Mouse (Mus musculus): Measurements from ENCODE around the gene Ucp2. TPM values are rescaled to one million over a fixed set of nuclear protein-coding genes. Genes with fewer than 3 reads are reported as not detected.
A peak's percentile ranks its signal among the peaks of the same experiment; 100 is the strongest.

Gene Ucp2
- polyA plus RNA-seq, 2 experiments = 329 to 556 TPM

- DNase-seq (ENCODE audit: low read depth in 3 of 3, low spot score in 3 of 3) (peak; percentile 68 to 79 (median 70)), ATAC-seq (ENCODE audit: insufficient read depth) (peak; percentile 89)
- WGBS (ENCODE audit: insufficient replicate concordance) = 24% methylated on average over 1 of the region's 1 CpGs
These were observed 35.0 kb upstream of the Ucp2 start for GRCm38 (mm10) chr7:100458153-100458552.

DNA sequence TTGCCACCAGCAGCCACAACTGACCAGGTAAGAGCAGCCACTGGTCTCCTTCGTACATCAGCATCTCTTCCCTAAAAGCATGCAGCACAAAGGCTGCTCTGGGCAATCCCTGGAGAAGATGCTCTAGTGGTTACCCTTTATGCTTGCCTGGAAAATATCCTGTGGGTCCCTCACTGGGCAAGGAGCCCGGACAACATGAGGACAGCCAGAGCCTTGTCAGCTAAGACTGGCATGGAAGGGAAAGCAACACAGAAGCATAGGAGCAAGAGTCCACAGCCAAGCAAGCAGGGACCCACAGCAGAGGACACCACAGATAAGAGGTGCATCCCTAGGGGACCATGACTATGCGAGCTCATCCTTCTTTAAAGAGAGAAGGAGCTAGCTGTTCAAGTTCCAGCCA lies 33.3 kb upstream of the Ucp2 start:
- no peak for ATAC-seq (ENCODE audit: insufficient read depth)
- H3K9me3 ChIP-seq (ENCODE audit: control insufficient read depth, low read length) = no peaks in the 10 kb centered on the region
- no peak overlapping the region for H3K4me3 ChIP-seq (ENCODE audit: insufficient read depth in 1 of 2, low read depth in 2 of 2, low read length in 2 of 2)
- DNase-seq (ENCODE audit: low read depth in 3 of 3, low spot score in 3 of 3) = no peak
- WGBS (ENCODE audit: insufficient replicate concordance) = 83% methylated on average over 3 of the region's 3 CpGs
- peak overlapping the region; percentile 36; the same call in 1 of the 2 replicates for H3K9ac ChIP-seq (replicated peaks)
- H3K4me2 ChIP-seq (ENCODE audit: low read depth) = no peak overlapping the region
- H3K27ac ChIP-seq = peak overlapping the region; percentile 100
- peaks cover 60 to 71% of the 10 kb centered on the region in 2 experiments for H3K4me1 ChIP-seq (replicated peaks; ENCODE audit: control insufficient read depth in 2 of 2, insufficient read depth in 2 of 2, low read length in 1 of 2)
- TF ChIP-seq EP300 (IDR thresholded peaks at IDR 0.05; ENCODE audit: low read depth) = no peak
- no peak for TF ChIP-seq CTCF (IDR thresholded peaks at IDR 0.05; ENCODE audit: low read depth)
- H3K36me3 ChIP-seq (replicated peaks; ENCODE audit: control insufficient read depth, insufficient read depth, low read depth) = peaks cover 37% of the 10 kb centered on the region
- H3K27me3 ChIP-seq (ENCODE audit: control insufficient read depth, insufficient read depth, low read length) = no peaks in the 10 kb centered on the region

More at GRCm38 (mm10) chr7:100458153-100458552, 35.0 kb upstream of the Ucp2 start:
- Histone ChIP-seq H3K9me3 (ENCODE audit: control insufficient read depth, low read length) (no peaks in the 10 kb centered on the region), H3K27ac (peak overlapping the region; percentile 100), H3K4me1 (replicated peaks; ENCODE audit: control insufficient read depth in 2 of 2, insufficient read depth in 2 of 2, low read length in 1 of 2) (peaks cover 44 to 55% of the 10 kb centered on the region in 2 experiments), H3K9ac (replicated peaks) (peak overlapping the region; percentile 19), H3K4me3 (ENCODE audit: insufficient read depth in 1 of 2, low read depth in 2 of 2, low read length in 2 of 2) (0 out of 4 replicates have a peak overlapping the region, but pooled peaks of 1 of the 2 experiments have one; percentile 14), H3K36me3 (replicated peaks; ENCODE audit: control insufficient read depth, insufficient read depth, low read depth) (peaks cover 28% of the 10 kb centered on the region), H3K27me3 (ENCODE audit: control insufficient read depth, insufficient read depth, low read length) (no peaks in the 10 kb centered on the region), H3K4me2 (ENCODE audit: low read depth) (peak overlapping the region; percentile 54)
- TF ChIP-seq EP300 (IDR thresholded peaks at IDR 0.05; ENCODE audit: low read depth) (peak; percentile 55), CTCF (IDR thresholded peaks at IDR 0.05; ENCODE audit: low read depth) (peak; percentile 76)

GRCm38 (mm10) chr7:100461621-100462151 lies 31.5 kb upstream of the Ucp2 start:
- Histone ChIP-seq H3K9ac (replicated peaks) (no peak overlapping the region; the same call in 1 of the 2 replicates), H3K36me3 (replicated peaks; ENCODE audit: control insufficient read depth, insufficient read depth, low read depth) (peaks cover 31% of the 10 kb centered on the region)
- TF ChIP-seq EP300 (IDR thresholded peaks at IDR 0.05; ENCODE audit: low read depth) (no peak), CTCF (IDR thresholded peaks at IDR 0.05; ENCODE audit: low read depth) (no peak)

DNA sequence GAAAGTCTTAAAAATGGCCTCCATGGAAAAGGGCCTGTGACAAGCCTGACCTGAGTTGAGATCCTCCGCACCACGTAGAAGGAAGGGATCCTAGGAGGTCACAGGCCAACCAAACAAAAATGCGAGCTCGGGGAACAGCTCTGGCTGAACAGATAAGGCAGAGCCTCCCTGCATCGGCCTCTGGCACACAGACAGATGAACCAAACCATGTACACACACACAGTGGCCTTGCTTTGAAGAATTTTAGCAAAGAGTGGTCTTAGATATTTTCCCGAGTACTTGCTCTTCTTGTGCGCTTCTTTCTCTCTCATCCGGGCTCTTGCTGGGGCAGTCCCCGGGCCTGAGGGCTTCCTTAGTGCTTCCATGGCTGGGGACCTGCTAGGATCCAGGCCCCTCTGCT lies 29.9 kb upstream of the Ucp2 start:
- Histone ChIP-seq H3K4me3 (ENCODE audit: insufficient read depth in 1 of 2, low read depth in 2 of 2, low read length in 2 of 2) (peak overlapping the region; percentile 24 to 42), H3K27ac (peak overlapping the region; percentile 100), H3K27me3 (ENCODE audit: control insufficient read depth, insufficient read depth, low read length) (no peaks in the 10 kb centered on the region), H3K4me1 (replicated peaks; ENCODE audit: control insufficient read depth in 2 of 2, insufficient read depth in 2 of 2, low read length in 1 of 2) (peaks cover 70 to 90% of the 10 kb centered on the region in 2 experiments), H3K9me3 (ENCODE audit: control insufficient read depth, low read length) (no peaks in the 10 kb centered on the region), H3K9ac (replicated peaks) (peak overlapping the region; percentile 94), H3K36me3 (replicated peaks; ENCODE audit: control insufficient read depth, insufficient read depth, low read depth) (peaks cover 31% of the 10 kb centered on the region), H3K4me2 (ENCODE audit: low read depth) (peak overlapping the region; percentile 80)
- DNase-seq (ENCODE audit: low read depth in 3 of 3, low spot score in 3 of 3) (peak; percentile 87 to 88 (median 87)), ATAC-seq (ENCODE audit: insufficient read depth) (peak; percentile 40)
- TF ChIP-seq EP300 (IDR thresholded peaks at IDR 0.05; ENCODE audit: low read depth) (peak; percentile 86), CTCF (IDR thresholded peaks at IDR 0.05; ENCODE audit: low read depth) (no peak)
- WGBS (ENCODE audit: insufficient replicate concordance) = 16% methylated on average over 9 of the region's 9 CpGs

More at GRCm38 (mm10) chr7:100461621-100462151, 31.5 kb upstream of the Ucp2 start:
- Histone ChIP-seq H3K9me3 (ENCODE audit: control insufficient read depth, low read length) (no peaks in the 10 kb centered on the region), H3K4me3 (ENCODE audit: insufficient read depth in 1 of 2, low read depth in 2 of 2, low read length in 2 of 2) (no peak overlapping the region), H3K4me2 (ENCODE audit: low read depth) (no peak overlapping the region), H3K4me1 (replicated peaks; ENCODE audit: control insufficient read depth in 2 of 2, insufficient read depth in 2 of 2, low read length in 1 of 2) (peaks cover 68 to 89% of the 10 kb centered on the region in 2 experiments), H3K27me3 (ENCODE audit: control insufficient read depth, insufficient read depth, low read length) (no peaks in the 10 kb centered on the region), H3K27ac (peak overlapping the region; percentile 100)
- ATAC-seq (ENCODE audit: insufficient read depth) = no peak
- 49% methylated on average over 6 of the region's 6 CpGs for WGBS (ENCODE audit: insufficient replicate concordance)
- DNase-seq (ENCODE audit: low read depth in 3 of 3, low spot score in 3 of 3) = no peak

DNA sequence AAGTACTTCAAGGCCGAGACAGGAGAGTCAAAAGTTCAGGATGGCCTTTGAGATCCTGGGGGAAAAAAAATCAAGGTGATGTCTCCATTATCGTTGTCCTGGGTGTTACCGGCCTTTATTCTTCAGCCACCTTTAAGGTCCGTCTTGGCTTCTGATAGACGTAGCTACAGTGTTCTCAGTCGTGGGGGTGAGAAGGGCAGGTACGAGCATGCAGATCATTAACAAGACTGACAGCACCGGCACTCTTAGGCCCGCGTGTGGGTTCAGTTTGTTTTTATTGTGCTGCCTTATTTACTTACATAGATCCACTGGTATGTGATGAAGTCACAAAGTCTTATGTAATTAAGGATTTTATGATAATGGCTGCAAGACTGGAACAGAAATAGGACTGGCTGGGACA lies 29.4 kb upstream of the Ucp2 start:
- no peak for TF ChIP-seq EP300 (IDR thresholded peaks at IDR 0.05; ENCODE audit: low read depth)
- TF ChIP-seq CTCF (IDR thresholded peaks at IDR 0.05; ENCODE audit: low read depth) = no peak
- Histone ChIP-seq H3K4me2 (ENCODE audit: low read depth) (peak overlapping the region; percentile 80), H3K4me3 (ENCODE audit: insufficient read depth in 1 of 2, low read depth in 2 of 2, low read length in 2 of 2) (peak overlapping the region; percentile 24 to 76; a peak in 3 of 4 replicates), H3K27ac (peak overlapping the region; percentile 100), H3K9ac (replicated peaks) (peak overlapping the region; percentile 94), H3K9me3 (ENCODE audit: control insufficient read depth, low read length) (no peaks in the 10 kb centered on the region), H3K27me3 (ENCODE audit: control insufficient read depth, insufficient read depth, low read length) (no peaks in the 10 kb centered on the region), H3K36me3 (replicated peaks; ENCODE audit: control insufficient read depth, insufficient read depth, low read depth) (peaks cover 31% of the 10 kb centered on the region), H3K4me1 (replicated peaks; ENCODE audit: control insufficient read depth in 2 of 2, insufficient read depth in 2 of 2, low read length in 1 of 2) (peaks cover 71 to 91% of the 10 kb centered on the region in 2 experiments)
- ATAC-seq (ENCODE audit: insufficient read depth) = no peak
- WGBS (ENCODE audit: insufficient replicate concordance) = 69% methylated on average over 10 of the region's 10 CpGs
- DNase-seq (ENCODE audit: low read depth in 3 of 3, low spot score in 3 of 3) = no peak

Measured in liver, embryonic 14.5 days (tissue).